Mouse (Mus musculus) cerebellum, adult 18-20 months (tissue): ENCODE measurements around the gene Nkain2.

Source experiments
- DNase-seq, 2 experiments: peaks; one replicate each; pipeline ENCODE4 v3.0.0; 2021

The Nkain2 gene

GRCm38 (mm10) chr10:32576559-32577275 lies 313.5 kb downstream of the Nkain2 start:
- no peak for DNase-seq

- no peak for DNase-seq
Observed at GRCm38 (mm10) chr10:32557673-32558072, 332.6 kb downstream of the Nkain2 start.

- no peak for DNase-seq
Observed at GRCm38 (mm10) chr10:32536057-32536456, 354.2 kb downstream of the Nkain2 start.

- DNase-seq = no peak
Observed at GRCm38 (mm10) chr10:32510821-32511220, 379.4 kb downstream of the Nkain2 start.

GRCm38 (mm10) chr10:32494591-32495182 lies 395.6 kb downstream of the Nkain2 start:
- DNase-seq = no peak

GRCm38 (mm10) chr10:32493600-32493999 lies 396.7 kb downstream of the Nkain2 start:
- no peak for DNase-seq

GRCm38 (mm10) chr10:32462726-32463125 lies 427.5 kb downstream of the Nkain2 start:
- peak in 1 of 2 experiments; percentile 5 for DNase-seq

GRCm38 (mm10) chr10:32439932-32440519 lies 450.2 kb downstream of the Nkain2 start:
- no peak for DNase-seq

- no peak for DNase-seq
Observed at GRCm38 (mm10) chr10:32414228-32414627, 476.0 kb downstream of the Nkain2 start.

GRCm38 (mm10) chr10:32411331-32411730 lies 478.9 kb downstream of the Nkain2 start:
- no peak for DNase-seq

GRCm38 (mm10) chr10:32400961-32401360 lies 489.3 kb downstream of the Nkain2 start:
- DNase-seq = no peak

- DNase-seq = no peak
Observed at GRCm38 (mm10) chr10:32393859-32394521, 496.3 kb downstream of the Nkain2 start.

GRCm38 (mm10) chr10:32393326-32393725 lies 496.9 kb downstream of the Nkain2 start:
- no peak for DNase-seq

- DNase-seq = no peak
Observed at GRCm38 (mm10) chr10:32312754-32313153, 577.5 kb downstream of the Nkain2 start.

- DNase-seq = no peak
Observed at GRCm38 (mm10) chr10:32301024-32301597, 589.2 kb downstream of the Nkain2 start.

GRCm38 (mm10) chr10:32290487-32290886 lies 599.8 kb downstream of the Nkain2 start:
- DNase-seq = no peak

- DNase-seq = no peak
Observed at GRCm38 (mm10) chr10:32283690-32284089, 606.6 kb downstream of the Nkain2 start.

- no peak for DNase-seq
Observed at GRCm38 (mm10) chr10:32243266-32243882, 646.9 kb downstream of the Nkain2 start.

GRCm38 (mm10) chr10:32241168-32241567 lies 649.1 kb downstream of the Nkain2 start:
- DNase-seq = no peak

- no peak for DNase-seq
Observed at GRCm38 (mm10) chr10:32182951-32183350, 707.3 kb downstream of the Nkain2 start.

GRCm38 (mm10) chr10:32091354-32091753 lies 798.9 kb downstream of the Nkain2 start:
- DNase-seq = no peak

GRCm38 (mm10) chr10:32060396-32060795 lies 829.9 kb downstream of the Nkain2 start:
- DNase-seq = no peak

- DNase-seq = no peak
Observed at GRCm38 (mm10) chr10:32058251-32058650, 832.0 kb downstream of the Nkain2 start.
